Comparison of ENCODE assay signal across 1 mouse cellular context in the genomic region with DNA sequence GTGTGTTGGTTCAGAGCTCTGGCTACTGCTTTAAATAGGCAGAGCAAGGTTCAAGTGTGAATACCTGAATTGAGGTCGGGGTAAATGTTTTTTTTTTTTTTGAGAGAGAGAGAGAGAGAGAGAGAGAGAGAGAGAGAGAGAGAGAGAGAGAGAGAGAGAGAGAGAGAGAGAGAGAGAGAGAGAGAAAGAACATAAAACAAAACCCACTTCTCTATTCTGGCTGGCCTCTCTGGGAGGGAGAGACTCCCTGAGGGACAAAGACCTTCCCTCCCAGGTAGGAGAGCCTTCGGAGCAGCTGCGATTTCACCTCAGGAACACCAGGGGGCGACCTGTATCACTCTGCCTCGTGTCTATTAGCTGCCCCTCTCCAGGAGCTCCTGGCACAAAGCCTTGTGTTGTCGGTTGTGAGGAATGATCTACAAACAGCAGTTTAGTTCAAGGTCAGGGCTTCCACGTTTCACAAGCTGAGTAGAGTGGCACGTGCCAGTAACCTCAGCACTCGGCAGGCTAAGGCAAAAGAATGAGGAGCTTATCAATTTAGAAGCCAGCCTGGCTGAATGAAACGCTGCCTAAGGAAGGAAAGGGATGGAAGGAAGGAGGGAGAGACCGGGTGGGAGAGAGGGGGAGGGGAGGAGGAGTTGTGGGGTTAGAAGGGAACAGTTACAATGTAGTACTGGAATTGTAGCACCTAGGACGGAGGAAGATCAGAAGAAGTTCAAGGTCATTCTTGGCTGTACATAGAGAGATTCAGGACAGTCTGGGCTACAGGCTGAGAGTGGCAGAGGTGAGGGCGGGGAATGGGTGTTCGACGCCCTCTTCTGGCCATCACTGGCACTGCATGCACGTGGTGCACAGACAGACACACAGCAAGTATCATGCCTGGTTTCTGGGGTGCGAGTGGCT.
TF ChIP-seq lines count a peak whose summit lies in the region.

No protein-coding gene starts in this region.

TF ChIP-seq in myocyte, 11 proteins besides CTCF, POLR2A, EP300 and RAD21:
- no peak for TF ChIP-seq REST (IDR thresholded peaks at IDR 0.05; ENCODE audit: insufficient read depth, insufficient read length)
- no peak for TF ChIP-seq TCF12 (IDR thresholded peaks at IDR 0.05; ENCODE audit: insufficient read depth, poor library complexity, severe bottlenecking)
- TF ChIP-seq MYOD1 (IDR thresholded peaks at IDR 0.05; ENCODE audit: control insufficient read depth in 1 of 3, insufficient read length in 2 of 3, low read depth in 2 of 3), result no peak
- TF ChIP-seq MYOG (IDR thresholded peaks at IDR 0.05; ENCODE audit: control insufficient read depth in 1 of 3, insufficient read depth in 1 of 3, insufficient read length in 2 of 3, low read depth in 2 of 3), result no peak
